Mouse (Mus musculus) testis, adult 2 months (tissue): ENCODE results near the gene Rab3d.

Source experiments
- CTCF ChIP-seq: fragments of 200-500 bp; IDR thresholded peaks from 2 replicates; pipeline ENCODE4 v1.5.1; 2012; ENCODE audit warnings: low read depth, mild to moderate bottlenecking, inconsistent platforms, low read length, moderate library complexity; ENCODE audit not compliant: control insufficient read depth, insufficient read depth, insufficient replicate concordance
- POLR2A ChIP-seq: fragments of 200-500 bp; IDR thresholded peaks from 2 replicates; pipeline ENCODE4 v1.6.1; 2012; ENCODE audit warnings: low read depth, mild to moderate bottlenecking, inconsistent platforms, low read length, moderate library complexity; ENCODE audit not compliant: control insufficient read depth

- TF ChIP-seq CTCF (no peak), POLR2A (no peak)
Measured at GRCm38 (mm10) chr9:21963417-21963816, 45.4 kb upstream of the Rab3d start, which contains the start of gene Epor.
